Mouse (Mus musculus) cortical plate, adult 2 months (tissue): ENCODE data around the gene Cldnd2.

Experiments
- CTCF ChIP-seq: fragments of 200-500 bp; IDR thresholded peaks from 2 replicates; pipeline ENCODE4 v1.5.1; 2011; ENCODE audit warnings: mild to moderate bottlenecking, control low read depth, low read length; ENCODE audit not compliant: insufficient read depth; ENCODE audit errors: extremely low read depth
- POLR2A ChIP-seq: fragments of 200-500 bp; IDR thresholded peaks from 2 replicates; pipeline ENCODE4 v1.6.1; 2011; ENCODE audit warnings: mild to moderate bottlenecking, low read length, control low read depth; ENCODE audit not compliant: insufficient read depth; ENCODE audit errors: extremely low read depth

DNA sequence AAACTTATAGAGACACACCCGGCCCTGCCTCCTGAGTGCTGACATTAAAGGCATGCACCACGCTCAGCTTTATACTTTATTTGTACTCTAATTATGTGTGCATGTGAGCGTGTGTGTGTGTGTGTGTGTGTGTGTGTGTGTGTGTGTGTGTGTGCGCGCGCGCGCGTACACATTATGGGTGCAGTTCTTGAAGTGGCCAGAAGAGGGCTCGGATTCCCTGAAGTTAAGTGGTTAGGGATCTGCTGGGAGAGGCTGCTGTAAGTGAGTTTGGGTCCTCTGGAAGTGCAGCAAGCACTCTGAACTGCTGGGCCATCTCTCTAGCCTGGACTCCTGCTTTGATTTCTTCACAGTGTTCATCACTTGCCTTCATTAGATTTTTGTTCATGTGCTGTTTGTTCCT is 23.3 kb upstream of the Cldnd2 start:
- TF ChIP-seq CTCF = no peak
- TF ChIP-seq POLR2A = no peak
